Mouse (Mus musculus) thymus, adult 2 months (tissue): Measurements from ENCODE around the gene Zranb3.
"Not testable (repeated sequence)": the region's sequence is repeated elsewhere in the genome, so short reads cannot be mapped to it uniquely, and the experiment has no call there.

Experiments
- CTCF ChIP-seq: fragments of 200-500 bp; IDR thresholded peaks from 2 replicates; pipeline ENCODE4 v1.5.1; 2012; ENCODE audit warnings: mild to moderate bottlenecking, control low read depth, low read length, moderate library complexity, borderline replicate concordance; ENCODE audit not compliant: control insufficient read depth, poor library complexity, insufficient read depth; ENCODE audit errors: extremely low read depth
- POLR2A ChIP-seq: fragments of 200-500 bp; IDR thresholded peaks from 2 replicates; pipeline ENCODE4 v1.6.1; 2012; ENCODE audit warnings: mild to moderate bottlenecking, low read length, control low read depth, moderate library complexity; ENCODE audit not compliant: control insufficient read depth, poor library complexity, insufficient read depth; ENCODE audit errors: extremely low read depth

DNA sequence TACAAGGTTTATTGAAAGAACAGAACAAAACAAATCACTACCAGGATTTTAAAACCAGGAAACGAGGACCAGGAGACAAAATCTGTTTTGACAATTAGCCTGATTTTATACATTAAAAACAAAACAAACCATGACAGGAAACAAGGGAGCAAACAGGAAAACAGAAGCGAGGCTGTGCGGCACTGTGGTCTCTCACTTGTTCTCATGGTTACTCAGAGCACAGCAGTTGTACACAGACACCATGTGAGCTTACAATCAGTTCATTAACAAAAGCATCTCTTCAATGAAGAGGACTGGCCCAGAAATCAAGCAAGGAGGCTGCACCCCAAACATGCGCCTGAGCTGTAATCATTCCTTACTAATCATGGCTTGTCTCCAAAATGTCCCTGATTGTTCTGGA lies 148.6 kb downstream of the Zranb3 start:
- not testable (repeated sequence) for TF ChIP-seq POLR2A, CTCF
